Mouse (Mus musculus): ENCODE results near the gene Enpp3. TPM values are rescaled to one million over a fixed set of nuclear protein-coding genes. Genes with fewer than 3 reads are reported as not detected.
A peak's percentile ranks its signal among the peaks of the same experiment; 100 is the strongest.
"Not testable (repeated sequence)": the region's sequence is repeated elsewhere in the genome, so short reads cannot be mapped to it uniquely, and the experiment has no call there.

The Enpp3 gene
- total RNA-seq, 2 experiments from 2014 or later, result 4.8 to 5.6 TPM

DNA sequence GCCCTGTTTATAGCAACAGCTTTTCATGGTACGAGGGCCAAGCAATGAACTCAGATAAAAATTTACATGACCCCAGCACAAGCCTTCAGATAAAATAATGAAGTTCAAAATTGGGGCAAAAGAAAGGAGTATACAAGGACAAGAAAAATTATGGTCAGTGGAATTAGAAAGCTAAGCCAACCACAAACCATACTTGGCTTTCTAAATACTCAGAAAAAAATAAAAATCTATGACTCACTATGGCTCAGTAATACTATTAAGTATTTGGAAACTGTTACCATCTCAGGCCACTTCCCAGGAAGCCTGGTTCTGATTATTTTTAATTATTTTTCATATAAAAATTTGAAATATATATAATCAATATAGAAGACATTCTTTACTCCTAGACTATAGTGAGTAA is 19.8 kb downstream of the Enpp3 start:
- DNase-seq, result no peak

GRCm38 (mm10) chr10:24821990-24822676 is 20.5 kb downstream of the Enpp3 start:
- DNase-seq, result no peak

DNA sequence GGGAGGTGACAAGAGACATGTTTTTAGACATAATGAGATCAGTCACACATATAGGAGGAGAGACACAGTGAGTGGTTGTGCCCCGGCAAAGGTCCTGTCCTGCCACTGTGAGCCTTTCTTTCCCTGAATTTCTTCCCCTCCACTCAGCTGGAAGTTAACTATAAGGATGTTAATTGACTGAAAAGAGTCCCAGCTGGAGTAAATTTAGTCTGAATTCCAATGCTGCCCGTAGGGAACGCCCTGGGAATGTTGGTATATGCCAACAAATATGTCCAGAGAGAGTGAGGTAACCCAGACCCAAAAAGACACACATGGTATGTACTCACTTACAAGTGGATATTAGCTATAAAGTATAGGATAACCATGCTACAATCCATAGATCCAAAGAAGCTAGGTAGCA is 23.1 kb downstream of the Enpp3 start:
- no peak for DNase-seq

- peak; percentile 12 for DNase-seq
Measured at GRCm38 (mm10) chr10:24810639-24811038, 32.0 kb downstream of the Enpp3 start.

DNA sequence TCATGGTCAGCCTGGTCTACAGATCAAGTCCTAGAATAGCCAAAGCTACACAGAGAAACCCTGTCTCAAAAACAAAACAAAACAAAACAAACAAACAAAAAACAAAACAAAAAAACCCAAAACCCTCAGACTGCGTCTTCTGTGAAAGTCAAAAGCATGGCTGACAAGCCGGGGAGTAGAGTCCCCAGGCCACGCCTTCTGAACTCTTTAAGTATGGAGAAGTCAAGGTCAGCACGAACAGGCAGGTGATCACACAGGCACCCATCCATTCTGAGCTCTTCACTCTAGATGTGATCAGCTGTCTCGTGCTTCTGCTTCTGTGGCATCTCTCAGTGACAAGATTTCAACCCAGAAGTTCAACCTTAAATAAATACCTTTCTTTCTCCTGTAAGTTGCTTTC is 35.9 kb downstream of the Enpp3 start:
- no peak for DNase-seq

DNA sequence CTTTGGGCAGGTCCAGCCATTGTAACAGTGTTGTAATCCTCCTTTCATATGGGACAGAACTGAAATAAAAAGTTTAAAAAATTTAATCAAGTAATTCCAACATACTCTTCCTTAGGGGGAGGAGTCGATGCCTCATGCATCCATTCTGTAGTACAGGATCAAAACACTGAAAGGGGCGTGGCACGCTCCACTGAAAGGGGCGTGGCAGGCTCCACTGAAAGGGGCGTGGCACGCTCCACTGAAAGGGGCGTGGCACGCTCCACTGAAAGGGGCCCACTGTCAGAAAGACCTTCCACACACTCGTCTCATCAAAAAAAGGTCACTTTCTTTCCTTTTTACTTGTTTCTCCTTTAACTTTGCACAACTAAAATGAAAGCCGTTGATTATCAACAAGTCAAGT is 36.7 kb downstream of the Enpp3 start:
- DNase-seq, result no peak

DNA sequence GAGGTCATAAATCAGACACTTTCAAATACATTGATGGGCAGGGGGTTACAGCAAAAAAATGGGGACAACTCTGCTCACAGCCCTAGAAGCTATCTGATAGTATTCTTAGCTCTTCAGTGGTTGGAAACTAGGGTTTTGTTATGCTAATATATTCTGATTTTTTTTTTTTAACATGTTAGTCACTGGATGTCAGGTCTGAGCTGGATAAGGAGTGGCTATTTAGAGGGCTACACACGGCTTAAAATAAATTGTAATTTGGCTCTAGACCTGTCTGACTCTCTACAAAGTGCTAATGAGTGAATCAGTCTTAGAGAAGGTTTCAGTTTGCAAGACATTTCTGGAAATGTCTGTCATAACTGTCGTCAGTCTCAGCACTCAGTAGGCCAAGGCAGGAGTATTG is 37.5 kb downstream of the Enpp3 start:
- no peak for DNase-seq

- not testable (repeated sequence) for DNase-seq
Measured at GRCm38 (mm10) chr10:24802742-24803244, 39.8 kb downstream of the Enpp3 start.

DNA sequence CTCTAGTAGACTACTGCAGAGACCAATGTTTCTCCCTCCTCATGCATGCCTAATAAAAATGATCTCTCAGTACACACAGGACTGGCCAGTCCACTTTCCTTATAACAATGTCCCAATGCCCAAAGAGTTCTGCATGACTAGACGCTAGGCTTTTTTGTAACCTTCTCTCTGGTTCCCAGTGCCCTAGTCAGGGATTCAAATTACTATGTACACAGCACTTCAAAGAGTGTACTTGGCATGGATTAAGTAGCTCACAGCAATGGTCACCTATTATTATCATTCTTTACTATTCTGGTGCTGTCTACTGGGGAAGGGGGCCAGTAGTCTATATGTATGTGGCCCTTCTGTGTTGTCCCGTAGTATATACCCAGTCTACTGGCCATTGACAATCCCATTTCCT is 40.8 kb downstream of the Enpp3 start:
- DNase-seq, result no peak

DNA sequence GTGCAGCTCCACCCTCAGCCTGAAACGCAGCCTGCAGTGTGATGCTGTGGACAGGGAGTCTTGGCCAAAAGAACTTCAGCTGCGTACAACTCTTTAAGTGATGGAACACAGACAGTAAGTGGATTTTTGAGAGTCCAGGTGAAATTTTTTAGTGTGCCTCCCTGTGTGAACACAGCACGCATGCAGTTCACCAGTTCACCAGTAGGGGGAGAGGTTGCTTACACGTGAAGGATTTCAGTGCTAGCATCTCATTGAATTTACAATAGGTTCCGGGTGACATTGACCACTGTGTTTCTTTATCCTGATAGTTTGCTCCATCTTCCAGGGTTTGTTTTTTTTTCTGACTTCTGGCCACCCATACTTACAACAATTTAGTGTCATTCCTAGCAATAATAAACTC is 45.4 kb downstream of the Enpp3 start:
- peak; percentile 78 for DNase-seq

DNA sequence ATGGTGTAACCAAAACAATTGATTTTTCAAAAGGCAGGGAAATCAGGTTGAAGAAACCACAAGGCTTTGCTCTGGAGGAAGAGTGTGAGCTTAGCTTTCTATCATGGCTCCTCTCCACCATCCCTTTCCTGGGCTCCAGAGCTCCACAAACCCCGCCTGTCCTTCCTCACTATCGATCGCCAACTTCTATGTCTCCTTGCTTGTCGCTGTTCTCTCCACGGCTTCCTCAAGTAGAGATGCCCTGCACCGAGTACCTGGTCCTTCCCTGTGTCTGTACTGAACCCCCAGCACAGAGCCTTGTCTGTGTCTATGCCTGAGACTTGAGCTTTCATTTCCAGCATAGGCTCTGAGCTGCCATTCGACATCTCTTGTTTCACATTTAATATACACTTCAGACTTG is 49.9 kb downstream of the Enpp3 start:
- no peak for DNase-seq

DNA sequence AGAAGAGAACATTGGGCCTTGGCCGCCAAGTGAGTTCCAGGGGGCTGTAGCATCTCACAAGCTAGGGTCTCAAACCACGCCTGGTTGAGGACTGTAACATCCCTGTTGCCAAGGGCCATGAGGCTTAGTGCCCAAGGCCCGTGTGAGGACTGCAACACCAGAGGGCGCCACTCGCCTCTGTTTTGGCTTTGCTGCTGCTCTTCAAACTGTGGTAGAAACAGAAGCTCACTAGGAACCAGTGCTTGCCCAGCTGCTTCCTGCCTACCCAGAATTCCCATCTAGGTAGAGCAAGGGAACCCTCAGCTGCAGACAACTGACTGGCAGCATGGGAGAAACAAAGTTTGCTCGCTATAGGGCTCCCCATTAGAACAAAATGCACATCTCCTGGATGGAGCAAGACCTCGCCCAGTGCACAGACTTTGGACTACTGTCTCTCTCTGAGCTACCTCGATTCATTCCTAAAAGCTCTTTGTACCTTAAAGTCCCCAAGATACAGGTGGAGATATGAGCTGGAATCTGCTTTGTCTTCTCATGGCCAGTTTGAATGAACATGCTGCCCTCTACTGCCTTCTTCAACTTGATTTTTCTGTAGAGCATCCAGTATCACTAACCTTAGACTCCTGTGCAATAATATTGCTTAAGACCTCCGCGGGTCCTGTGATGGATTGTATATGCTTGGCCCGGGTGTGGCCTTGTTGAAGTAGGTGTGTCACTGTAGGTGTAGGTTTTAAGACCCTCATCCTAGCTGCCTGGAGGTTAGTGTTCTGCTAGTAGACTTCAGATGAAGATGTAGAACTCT is 52.7 kb downstream of the Enpp3 start:
- DNase-seq, result peak; percentile 70

DNA sequence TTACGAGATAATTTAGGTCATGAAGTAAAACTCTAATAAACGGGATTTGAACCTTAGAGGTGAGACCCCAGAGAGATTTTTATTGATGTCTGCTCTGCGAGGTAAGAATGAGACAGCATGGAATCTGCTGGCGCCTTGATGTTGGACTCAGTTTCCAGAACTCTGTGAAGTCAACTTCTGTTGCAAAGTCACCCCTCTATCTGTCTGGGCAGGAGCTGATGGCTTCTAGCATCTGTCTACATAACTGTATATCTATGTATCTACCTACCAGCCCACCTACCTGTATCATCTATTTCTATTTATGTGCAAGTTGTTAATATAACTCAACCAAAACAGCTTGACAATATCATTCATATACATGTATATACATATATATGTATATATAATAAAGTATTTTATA is 57.3 kb downstream of the Enpp3 start:
- DNase-seq, result no peak

GRCm38 (mm10) chr10:24784624-24785276 is 57.9 kb downstream of the Enpp3 start:
- DNase-seq, result no peak

GRCm38 (mm10) chr10:24783946-24784345 is 58.7 kb downstream of the Enpp3 start:
- no peak for DNase-seq

- DNase-seq, result peak; percentile 14
Measured at GRCm38 (mm10) chr10:24778643-24779020, 64.0 kb downstream of the Enpp3 start.

- DNase-seq, result peak; percentile 71
Measured at GRCm38 (mm10) chr10:24777916-24778642, 64.5 kb downstream of the Enpp3 start.

- DNase-seq, result no peak
Measured at GRCm38 (mm10) chr10:24769496-24769895, 73.1 kb downstream of the Enpp3 start.

DNA sequence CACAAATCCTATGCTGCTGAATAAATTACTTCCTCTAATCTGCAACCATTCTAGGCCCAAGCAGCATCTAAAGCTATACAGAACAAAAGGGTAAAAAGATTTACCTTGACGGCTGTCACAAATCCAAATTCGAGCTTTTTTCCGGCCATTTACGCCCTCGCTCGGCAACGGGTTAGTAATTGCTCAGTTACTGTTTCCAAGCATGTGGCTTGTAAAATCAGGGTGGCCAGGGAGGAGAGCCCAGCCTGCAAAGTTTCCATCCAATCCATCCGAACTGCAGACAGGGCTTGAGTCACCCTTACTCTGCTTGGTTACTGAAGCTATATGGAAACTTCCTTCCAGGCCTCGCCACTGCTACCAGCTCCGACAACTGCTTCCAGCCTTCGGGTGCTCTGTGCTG is 74.9 kb downstream of the Enpp3 start:
- no peak for DNase-seq

GRCm38 (mm10) chr10:24766061-24766460 is 76.6 kb downstream of the Enpp3 start:
- no peak for DNase-seq

- no peak for DNase-seq
Measured at GRCm38 (mm10) chr10:24765151-24765755, 77.4 kb downstream of the Enpp3 start.

GRCm38 (mm10) chr10:24764640-24765039 is 78.0 kb downstream of the Enpp3 start:
- DNase-seq, result no peak

All from heart, postnatal 4 days (tissue).